Mouse (Mus musculus) kidney, embryonic 14.5 days (tissue): ENCODE measurements around the gene Unc119b. TPM values are rescaled to one million over a fixed set of nuclear protein-coding genes. Genes with fewer than 3 reads are reported as not detected.
A peak's percentile ranks its signal among the peaks of the same experiment; 100 is the strongest.
"Not testable (repeated sequence)": the region's sequence is repeated elsewhere in the genome, so short reads cannot be mapped to it uniquely, and the experiment has no call there.

Experiments used
- ATAC-seq: fragments of 200-750 bp; cut with Nextera tagmentation; 2 replicates; pipeline ENCODE4 v1.8.0; 2017; ENCODE audit warnings: moderate number of reproducible peaks, mild to moderate bottlenecking, moderate TSS enrichment, moderate library complexity; ENCODE audit not compliant: low FRiP score, low TSS enrichment
- H3K27ac ChIP-seq: fragments of 300-500 bp; sonication (generic); 2 replicates; pipeline ENCODE4 v1.5.1; 2014; ENCODE audit warnings: low read depth, mild to moderate bottlenecking, low read length, moderate library complexity, mixed read lengths
- H3K27me3 ChIP-seq: fragments of 300-500 bp; sonication (generic); 2 replicates; pipeline ENCODE4 v1.6.1; 2014; ENCODE audit warnings: mild to moderate bottlenecking, low read length; ENCODE audit not compliant: control insufficient read depth, insufficient read depth
- H3K36me3 ChIP-seq: fragments of 300-500 bp; sonication (generic); 2 replicates; pipeline ENCODE4 v1.6.1; 2014; ENCODE audit warnings: low read length, mixed read lengths; ENCODE audit not compliant: control insufficient read depth, insufficient read depth
- H3K4me1 ChIP-seq: fragments of 300-500 bp; sonication (generic); 2 replicates; pipeline ENCODE4 v1.6.1; 2014; ENCODE audit warnings: low read length, mixed read lengths; ENCODE audit not compliant: control insufficient read depth, insufficient read depth
- H3K4me2 ChIP-seq: fragments of 300-500 bp; sonication (generic); replicated peaks from 2 replicates; pipeline ENCODE4 v1.6.1; 2014; ENCODE audit warnings: low read depth, mild to moderate bottlenecking, low read length
- H3K4me3 ChIP-seq: fragments of 300-500 bp; sonication (generic); 2 replicates; pipeline ENCODE4 v1.5.1; 2014; ENCODE audit warnings: mild to moderate bottlenecking, low read length
- H3K9ac ChIP-seq: fragments of 300-500 bp; sonication (generic); 2 replicates; pipeline ENCODE4 v1.6.1; 2014; ENCODE audit warnings: low read depth, mild to moderate bottlenecking, low read length, moderate library complexity
- H3K9me3 ChIP-seq: fragments of 300-500 bp; sonication (generic); 2 replicates; pipeline ENCODE4 v1.6.1; 2016; ENCODE audit warnings: low read length; ENCODE audit not compliant: control insufficient read depth
- WGBS: fragments of 180-500 bp; shearing (Covaris S2); extraction: QIAGEN DNeasy Blood & Tissue Kit; methylation state at CpG from one replicate; pipeline ENCODE4 v1.1.7; 2014; 5-methylcytosine and 5-hydroxymethylcytosine counted together
- polyA plus RNA-seq: library from polyadenylated mRNA; unstranded; fragments of >200 nt; fragmentation: Nextera tagmentation; extraction: Ambion mirVana; gene quantifications from 2 replicates; pipeline ENCODE4 v1.2.1, GENCODE M21; 2014

The Unc119b gene
- polyA plus RNA-seq, 1 experiment from 2014 or later: 50.3 TPM

DNA sequence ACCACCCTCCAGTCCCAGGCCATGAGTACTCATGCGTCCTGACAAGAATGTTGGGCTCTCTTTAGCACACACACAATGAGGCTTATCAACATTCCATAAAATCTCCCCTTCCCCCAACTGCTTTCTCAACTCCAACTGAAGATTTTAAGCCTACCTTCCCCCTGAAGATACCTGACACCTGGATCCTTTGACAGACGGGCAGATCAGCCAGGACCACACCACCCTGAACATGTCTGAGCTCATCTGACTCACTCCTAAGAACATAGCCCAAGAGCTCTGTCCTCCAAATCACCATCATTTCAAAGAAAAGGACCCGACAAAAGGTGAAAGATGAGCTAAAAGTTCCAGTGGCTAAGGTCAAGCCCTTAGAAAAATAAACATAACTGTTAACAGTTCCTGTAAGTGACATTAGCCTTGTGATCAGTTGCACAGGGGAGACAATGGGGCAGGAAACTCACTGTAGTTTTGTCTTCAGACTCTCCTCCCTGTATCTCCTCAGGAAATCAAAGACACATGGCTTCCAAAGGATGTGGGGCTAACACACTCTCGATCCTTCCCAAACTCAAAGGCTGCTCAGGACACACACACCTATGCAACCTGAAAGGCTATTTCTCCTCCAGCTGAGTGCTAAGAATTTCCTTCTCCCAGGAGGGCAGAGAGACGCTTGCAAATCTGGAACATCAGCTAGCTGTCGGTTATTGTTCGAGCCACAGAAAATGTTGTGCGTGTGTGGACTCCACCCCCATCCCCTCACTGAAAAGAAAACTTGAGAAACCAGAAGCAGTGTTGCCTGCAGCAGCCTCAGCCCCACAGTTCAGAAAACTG is 17.6 kb upstream of the Unc119b start:
- Histone ChIP-seq H3K4me1 (peaks cover 53% of the 10 kb centered on the region), H3K27ac (peak overlapping the region; percentile 67; the same call in 1 of the 2 replicates), H3K27me3 (no peaks in the 10 kb centered on the region), H3K36me3 (peaks cover 44% of the 10 kb centered on the region), H3K4me3 (no peak overlapping the region), H3K9me3 (no peaks in the 10 kb centered on the region; the same call in 1 of the 2 replicates), H3K4me2 (no peak overlapping the region; the same call in 1 of the 2 replicates), H3K9ac (peak overlapping the region; percentile 18; the same call in 1 of the 2 replicates)
- no peak for ATAC-seq
- WGBS: 25% methylated on average over 8 of the region's 8 CpGs

DNA sequence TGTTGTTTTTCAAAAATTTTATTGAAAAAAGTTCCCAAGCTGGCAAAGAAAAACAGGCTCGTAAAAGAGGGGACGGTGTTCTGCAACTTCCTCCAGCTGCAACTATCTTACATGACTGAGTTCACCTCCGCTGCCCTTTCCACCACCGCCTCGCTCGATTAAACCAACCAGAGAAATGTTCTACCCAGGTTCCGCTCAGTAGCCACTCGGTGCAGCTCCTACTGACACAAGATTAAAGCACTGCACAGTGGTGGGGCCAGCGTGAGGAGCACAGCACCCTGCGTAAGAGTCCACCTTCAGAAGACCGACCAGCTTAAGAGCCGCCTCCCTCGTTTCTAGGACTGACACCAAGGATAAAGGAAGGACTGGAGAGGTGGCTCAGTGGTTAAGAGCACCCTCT is 16.7 kb upstream of the Unc119b start:
- peak; percentile 78 for ATAC-seq
- Histone ChIP-seq H3K36me3 (peaks cover 53% of the 10 kb centered on the region), H3K27me3 (no peaks in the 10 kb centered on the region), H3K9ac (no peak overlapping the region), H3K27ac (peak overlapping the region; percentile 67; the same call in 1 of the 2 replicates), H3K4me2 (peak overlapping the region; percentile 19; the same call in 1 of the 2 replicates), H3K4me3 (no peak overlapping the region), H3K9me3 (no peaks in the 10 kb centered on the region; the same call in 1 of the 2 replicates), H3K4me1 (peaks cover 49% of the 10 kb centered on the region)
- 42% methylated on average over 13 of the region's 13 CpGs for WGBS

DNA sequence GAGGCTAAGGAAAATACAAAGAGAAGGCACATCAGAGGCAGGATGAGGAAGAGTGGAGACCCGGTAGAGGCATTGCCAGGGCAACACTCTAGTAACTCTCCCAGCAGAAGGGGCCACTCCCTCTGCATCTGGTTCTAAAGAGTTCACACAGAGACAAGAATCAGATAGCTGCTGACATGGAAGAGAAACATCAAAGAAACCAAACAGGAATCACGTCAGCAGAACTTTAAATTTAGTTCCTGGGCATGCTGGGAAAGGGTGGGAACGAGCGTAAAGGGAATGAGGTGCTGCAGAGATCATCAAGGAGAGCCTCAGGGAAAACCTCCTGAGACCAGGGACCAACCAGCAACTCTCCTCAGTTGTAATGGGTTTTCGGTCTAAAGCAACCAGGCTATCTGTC is 16.2 kb upstream of the Unc119b start:
- peaks cover 57% of the 10 kb centered on the region for H3K36me3 ChIP-seq
- H3K9ac ChIP-seq: no peak overlapping the region
- peak overlapping the region; percentile 67; the same call in 1 of the 2 replicates for H3K27ac ChIP-seq
- no peak for ATAC-seq
- H3K9me3 ChIP-seq: no peaks in the 10 kb centered on the region; the same call in 1 of the 2 replicates
- H3K4me2 ChIP-seq: no peak overlapping the region; the same call in 1 of the 2 replicates
- peaks cover 44% of the 10 kb centered on the region for H3K4me1 ChIP-seq
- no peak overlapping the region for H3K4me3 ChIP-seq
- no peaks in the 10 kb centered on the region for H3K27me3 ChIP-seq
- WGBS: 43% methylated on average over 5 of the region's 5 CpGs

DNA sequence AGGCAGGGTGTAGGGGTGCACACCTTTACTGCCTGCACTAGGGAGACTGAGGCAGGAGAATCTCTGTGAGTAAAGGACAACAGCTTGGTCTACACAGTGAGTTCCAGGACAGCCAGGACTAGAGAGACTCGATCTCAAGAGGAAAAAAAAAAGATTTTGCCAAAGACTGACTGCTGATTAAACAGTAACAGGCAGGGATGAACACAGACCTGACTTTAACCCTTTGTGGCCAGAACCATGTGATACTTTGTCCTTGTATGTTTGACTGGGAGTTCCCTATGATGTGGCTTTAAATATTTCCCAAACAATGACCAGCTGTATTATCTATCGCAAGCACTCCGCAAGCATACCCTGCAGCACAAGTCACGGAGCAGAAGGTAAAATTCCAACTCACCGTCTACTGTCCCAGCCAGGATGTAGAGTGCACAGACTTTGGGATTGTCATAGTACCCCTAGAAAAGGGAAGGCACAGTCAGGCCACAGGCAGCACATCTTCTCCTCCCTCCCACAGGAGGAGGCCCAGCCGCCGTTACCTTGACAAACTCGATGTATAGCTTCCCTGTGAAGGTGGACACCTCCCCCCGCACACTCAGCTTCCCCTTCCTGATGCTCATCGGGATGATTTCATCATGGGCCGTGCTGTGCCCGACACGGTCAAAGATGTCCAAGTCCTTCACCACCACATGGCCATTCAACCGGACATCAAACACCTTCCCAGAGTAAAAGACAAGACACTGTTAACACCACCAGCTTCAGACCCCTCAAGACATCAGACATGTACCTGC is 15.1 kb upstream of the Unc119b start:
- ATAC-seq: no peak
- WGBS: 94% methylated on average over 14 of the region's 14 CpGs
- Histone ChIP-seq H3K9me3 (no peaks in the 10 kb centered on the region; the same call in 1 of the 2 replicates), H3K9ac (no peak overlapping the region), H3K27ac (no peak overlapping the region), H3K36me3 (peaks cover 67% of the 10 kb centered on the region), H3K4me1 (peaks cover 33% of the 10 kb centered on the region), H3K4me2 (no peak overlapping the region), H3K27me3 (no peaks in the 10 kb centered on the region), H3K4me3 (no peak overlapping the region)

DNA sequence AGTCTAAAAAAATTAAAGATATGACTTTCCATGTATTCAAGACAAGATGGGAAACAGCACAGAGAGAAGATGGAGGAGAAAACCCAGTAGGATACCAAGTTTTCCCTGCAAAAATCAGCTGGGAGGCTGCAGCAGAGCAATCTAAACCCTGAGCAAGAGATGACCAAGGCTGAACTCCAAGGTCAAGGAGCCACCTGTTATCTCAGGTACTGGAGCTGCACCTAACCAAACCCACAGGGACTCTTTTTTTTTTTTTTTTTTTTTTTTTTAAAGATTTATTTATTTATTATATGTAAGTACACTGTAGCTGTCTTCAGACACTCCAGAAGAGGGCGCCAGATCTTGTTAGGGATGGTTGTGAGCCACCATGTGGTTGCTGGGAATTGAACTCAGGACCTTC is 14.1 kb upstream of the Unc119b start:
- H3K4me3 ChIP-seq, H3K9ac ChIP-seq, H3K4me2 ChIP-seq, H3K27me3 ChIP-seq, ATAC-seq, H3K9me3 ChIP-seq, H3K27ac ChIP-seq: not testable (repeated sequence)
- no CpG with 5 or more reads among the region's 1 CpGs for WGBS
- Histone ChIP-seq H3K4me1 (peaks cover 24% of the 10 kb centered on the region), H3K36me3 (peaks cover 76% of the 10 kb centered on the region)

DNA sequence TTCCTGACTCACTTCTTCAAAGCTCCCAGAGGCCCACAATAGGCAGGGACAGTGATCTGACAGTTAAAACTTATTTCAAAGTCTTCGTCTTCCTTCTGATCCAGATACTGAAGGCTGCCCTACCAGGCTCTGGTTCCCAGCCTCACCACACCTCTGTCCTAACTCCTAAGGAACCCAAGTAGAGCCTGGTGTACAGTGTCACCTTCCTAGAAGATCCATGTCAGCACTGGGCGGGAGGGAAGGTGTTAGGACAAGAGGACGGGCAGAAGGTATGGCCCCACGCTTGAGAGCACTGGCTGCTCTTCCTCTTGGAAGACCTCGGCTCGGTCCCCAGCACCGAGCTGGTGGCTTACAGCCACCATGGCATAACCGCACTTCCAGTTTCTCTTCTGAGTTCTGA is 13.6 kb upstream of the Unc119b start:
- Histone ChIP-seq H3K27me3 (no peaks in the 10 kb centered on the region), H3K4me2 (no peak overlapping the region), H3K9ac (no peak overlapping the region), H3K9me3 (no peaks in the 10 kb centered on the region; the same call in 1 of the 2 replicates), H3K4me3 (no peak overlapping the region), H3K4me1 (peaks cover 20% of the 10 kb centered on the region), H3K36me3 (peaks cover 76% of the 10 kb centered on the region), H3K27ac (no peak overlapping the region)
- 88% methylated on average over 8 of the region's 8 CpGs for WGBS
- ATAC-seq: no peak

DNA sequence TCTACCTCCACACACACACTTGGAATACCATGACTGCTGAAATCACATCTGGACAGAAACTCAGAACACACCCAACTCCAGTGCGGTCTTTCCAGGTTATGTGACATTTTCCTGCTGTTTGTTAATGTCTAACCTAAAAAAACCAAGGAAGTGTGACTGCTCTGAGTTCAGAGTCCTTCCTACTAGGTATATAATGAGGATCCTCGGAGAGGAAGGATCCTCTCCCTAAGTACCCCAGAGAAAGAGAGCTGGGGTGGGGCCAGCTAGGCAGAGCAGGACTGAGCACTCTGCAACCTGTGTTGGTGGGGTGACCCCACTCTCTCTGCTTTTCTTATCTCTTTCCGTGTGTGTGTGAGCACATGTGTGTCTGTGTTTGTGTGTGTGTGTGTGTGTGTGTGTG is 12.6 kb upstream of the Unc119b start:
- 62% methylated on average over 3 of the region's 3 CpGs for WGBS
- Histone ChIP-seq H3K4me2 (no peak overlapping the region), H3K27ac (no peak overlapping the region), H3K36me3 (peaks cover 74% of the 10 kb centered on the region), H3K4me3 (no peak overlapping the region), H3K9me3 (no peaks in the 10 kb centered on the region; the same call in 1 of the 2 replicates), H3K4me1 (peaks cover 10% of the 10 kb centered on the region), H3K9ac (no peak overlapping the region), H3K27me3 (no peaks in the 10 kb centered on the region)
- no peak for ATAC-seq

DNA sequence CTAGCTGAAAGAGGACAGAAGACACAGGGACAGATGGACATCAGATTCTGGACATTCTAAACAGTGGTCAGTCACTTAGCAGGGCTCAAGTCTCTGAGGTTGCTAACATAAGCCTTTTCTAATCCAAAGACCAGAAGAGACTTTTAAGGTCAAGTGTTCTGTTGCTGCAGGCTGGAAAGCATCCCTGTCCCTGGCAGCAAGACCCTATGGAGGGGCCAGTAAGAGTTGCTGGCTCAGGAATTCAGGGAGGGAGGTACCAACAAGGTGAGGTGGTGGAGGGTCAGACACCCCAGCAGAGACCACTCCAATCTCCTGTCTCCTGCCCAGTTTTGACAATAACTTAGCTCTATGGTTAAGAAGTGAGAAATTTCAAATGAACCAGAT is 12.0 kb upstream of the Unc119b start:
- H3K4me1 ChIP-seq: peaks cover 4% of the 10 kb centered on the region; the same call in 1 of the 2 replicates
- no peak overlapping the region for H3K4me3 ChIP-seq
- no peak overlapping the region for H3K27ac ChIP-seq
- H3K4me2 ChIP-seq: no peak overlapping the region
- no peaks in the 10 kb centered on the region for H3K27me3 ChIP-seq
- no peak overlapping the region for H3K9ac ChIP-seq
- H3K36me3 ChIP-seq: peaks cover 74% of the 10 kb centered on the region
- no peaks in the 10 kb centered on the region; the same call in 1 of the 2 replicates for H3K9me3 ChIP-seq
- ATAC-seq: no peak
